Mouse (Mus musculus): ENCODE results near the gene Col4a1. TPM values are rescaled to one million over a fixed set of nuclear protein-coding genes. Genes with fewer than 3 reads are reported as not detected.

Col4a1 gene
- polyA plus RNA-seq, 1 experiment: 111 TPM

DNA sequence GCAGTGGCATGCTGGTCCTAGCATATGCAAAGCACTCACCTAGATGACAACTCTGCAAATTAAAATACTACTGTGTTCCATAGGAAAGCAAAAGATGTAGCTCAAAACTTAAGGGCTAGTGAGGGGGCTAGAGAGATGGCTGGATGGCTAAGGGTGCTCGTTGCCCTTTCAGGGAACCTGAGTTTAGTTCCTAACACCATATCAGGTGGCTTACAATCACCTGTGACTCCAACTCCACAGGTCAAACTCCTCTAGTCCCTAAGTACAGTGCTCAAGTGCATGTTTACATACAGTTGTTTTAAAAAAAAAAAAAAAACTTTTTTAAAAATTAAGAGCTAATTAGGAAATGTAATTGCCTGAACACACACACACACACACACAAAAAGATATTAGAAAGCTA, 7.1 kb downstream of the Col4a1 start:
- WGBS: 68% methylated on average over 1 of the region's 1 CpGs
- Histone ChIP-seq H3K27ac (ENCODE audit: insufficient read depth, low read length) (no peak overlapping the region), H3K4me1 (ENCODE audit: control insufficient read depth, insufficient read depth, insufficient read length) (no peaks in the 10 kb centered on the region), H3K36me3 (ENCODE audit: control insufficient read depth, insufficient read depth, low read length) (no peaks in the 10 kb centered on the region), H3K4me3 (ENCODE audit: extremely low read depth, insufficient read depth, insufficient read length) (no peak overlapping the region), H3K27me3 (ENCODE audit: control insufficient read depth, insufficient read depth, low read length) (no peaks in the 10 kb centered on the region)
- no peak for DNase-seq (ENCODE audit: low read depth in 1 of 2, low spot score in 2 of 2)
- TF ChIP-seq CTCF (IDR thresholded peaks at IDR 0.05; ENCODE audit: extremely low read depth, insufficient read depth, insufficient read length, insufficient replicate concordance) (no peak), POLR2A (IDR thresholded peaks at IDR 0.05; ENCODE audit: low read depth, low read length) (no peak)

DNA sequence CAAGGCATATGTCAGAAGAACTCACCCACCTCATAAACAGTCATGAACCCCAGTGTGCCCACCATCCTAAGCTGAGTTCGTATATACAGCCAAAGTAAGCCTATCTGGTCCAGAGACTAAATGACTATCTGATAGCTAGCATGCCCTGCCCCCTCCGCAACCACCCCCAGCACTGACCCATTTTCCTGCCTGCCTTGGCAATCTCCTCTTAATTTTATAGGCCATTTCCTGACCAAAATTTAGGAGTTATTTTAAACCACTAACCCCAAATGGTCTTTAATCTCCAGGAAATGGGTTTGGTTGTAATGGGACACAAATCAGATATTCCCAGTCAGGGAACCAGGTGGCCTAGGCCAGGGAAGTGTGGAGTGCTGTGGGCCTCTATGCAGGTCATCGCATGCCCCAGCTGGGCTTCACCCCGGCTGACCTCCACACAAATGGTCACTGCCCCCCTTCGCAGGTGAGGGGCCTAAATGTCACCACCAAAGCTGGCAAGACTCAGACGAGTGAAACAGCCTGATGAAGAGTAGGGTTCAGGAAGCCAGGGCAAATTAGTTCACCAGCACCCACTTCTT, 8.5 kb downstream of the Col4a1 start:
- 82% methylated on average over 6 of the region's 6 CpGs for WGBS
- TF ChIP-seq CTCF (IDR thresholded peaks at IDR 0.05; ENCODE audit: extremely low read depth, insufficient read depth, insufficient read length, insufficient replicate concordance): no peak
- TF ChIP-seq POLR2A (IDR thresholded peaks at IDR 0.05; ENCODE audit: low read depth, low read length): no peak
- H3K4me3 ChIP-seq (ENCODE audit: extremely low read depth, insufficient read depth, insufficient read length): no peak overlapping the region
- H3K27ac ChIP-seq (ENCODE audit: insufficient read depth, low read length): no peak overlapping the region
- H3K4me1 ChIP-seq (ENCODE audit: control insufficient read depth, insufficient read depth, insufficient read length): no peaks in the 10 kb centered on the region
- DNase-seq (ENCODE audit: low read depth in 1 of 2, low spot score in 2 of 2): no peak
- H3K36me3 ChIP-seq (ENCODE audit: control insufficient read depth, insufficient read depth, low read length): no peaks in the 10 kb centered on the region
- no peaks in the 10 kb centered on the region for H3K27me3 ChIP-seq (ENCODE audit: control insufficient read depth, insufficient read depth, low read length)

DNA sequence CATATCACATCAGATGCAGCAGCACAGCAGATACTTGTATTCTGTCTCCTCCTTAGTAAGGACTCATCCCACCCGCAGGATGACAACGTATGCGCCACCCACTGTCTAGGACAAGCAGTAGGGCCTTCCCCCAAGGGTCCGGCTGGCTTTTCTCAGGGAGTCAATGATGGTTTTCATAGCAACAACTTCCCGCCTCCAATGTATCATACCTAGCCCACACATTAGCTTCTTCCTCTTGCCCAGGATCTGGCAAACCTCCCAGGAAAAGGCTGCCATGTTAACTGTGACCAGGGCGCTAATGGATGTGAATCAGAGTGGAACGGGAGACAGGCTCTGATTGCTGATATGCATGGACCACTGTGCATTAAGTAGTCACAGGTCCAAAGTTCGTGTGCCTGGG, 12.2 kb downstream of the Col4a1 start:
- Histone ChIP-seq H3K4me3 (ENCODE audit: extremely low read depth, insufficient read depth, insufficient read length) (no peak overlapping the region), H3K36me3 (ENCODE audit: control insufficient read depth, insufficient read depth, low read length) (no peaks in the 10 kb centered on the region), H3K27me3 (ENCODE audit: control insufficient read depth, insufficient read depth, low read length) (no peaks in the 10 kb centered on the region), H3K27ac (ENCODE audit: insufficient read depth, low read length) (no peak overlapping the region), H3K4me1 (ENCODE audit: control insufficient read depth, insufficient read depth, insufficient read length) (no peaks in the 10 kb centered on the region)
- TF ChIP-seq POLR2A (IDR thresholded peaks at IDR 0.05; ENCODE audit: low read depth, low read length): no peak
- no peak for TF ChIP-seq CTCF (IDR thresholded peaks at IDR 0.05; ENCODE audit: extremely low read depth, insufficient read depth, insufficient read length, insufficient replicate concordance)
- DNase-seq (ENCODE audit: low read depth in 1 of 2, low spot score in 2 of 2): no peak
- 89% methylated on average over 8 of the region's 8 CpGs for WGBS

DNA sequence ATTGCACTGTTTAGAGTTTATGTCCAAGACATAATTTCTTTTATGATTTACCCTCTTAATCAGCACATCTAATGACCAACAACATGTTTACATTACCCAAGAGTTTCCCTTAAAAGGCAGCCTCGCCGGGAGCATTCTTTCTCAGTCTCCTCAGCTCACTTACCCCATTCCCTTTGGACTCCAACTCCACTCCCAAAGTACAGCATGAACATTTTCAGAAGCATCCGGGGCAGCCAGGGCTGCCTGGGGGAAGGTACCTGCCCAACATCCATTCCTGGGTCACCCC, 13.4 kb downstream of the Col4a1 start:
- no peak for TF ChIP-seq POLR2A (IDR thresholded peaks at IDR 0.05; ENCODE audit: low read depth, low read length)
- no peak for TF ChIP-seq CTCF (IDR thresholded peaks at IDR 0.05; ENCODE audit: extremely low read depth, insufficient read depth, insufficient read length, insufficient replicate concordance)
- 81% methylated on average over 3 of the region's 3 CpGs for WGBS
- no peak for DNase-seq (ENCODE audit: low read depth in 1 of 2, low spot score in 2 of 2)
- Histone ChIP-seq H3K4me1 (ENCODE audit: control insufficient read depth, insufficient read depth, insufficient read length) (no peaks in the 10 kb centered on the region), H3K4me3 (ENCODE audit: extremely low read depth, insufficient read depth, insufficient read length) (no peak overlapping the region), H3K36me3 (ENCODE audit: control insufficient read depth, insufficient read depth, low read length) (no peaks in the 10 kb centered on the region), H3K27me3 (ENCODE audit: control insufficient read depth, insufficient read depth, low read length) (no peaks in the 10 kb centered on the region), H3K27ac (ENCODE audit: insufficient read depth, low read length) (no peak overlapping the region)

DNA sequence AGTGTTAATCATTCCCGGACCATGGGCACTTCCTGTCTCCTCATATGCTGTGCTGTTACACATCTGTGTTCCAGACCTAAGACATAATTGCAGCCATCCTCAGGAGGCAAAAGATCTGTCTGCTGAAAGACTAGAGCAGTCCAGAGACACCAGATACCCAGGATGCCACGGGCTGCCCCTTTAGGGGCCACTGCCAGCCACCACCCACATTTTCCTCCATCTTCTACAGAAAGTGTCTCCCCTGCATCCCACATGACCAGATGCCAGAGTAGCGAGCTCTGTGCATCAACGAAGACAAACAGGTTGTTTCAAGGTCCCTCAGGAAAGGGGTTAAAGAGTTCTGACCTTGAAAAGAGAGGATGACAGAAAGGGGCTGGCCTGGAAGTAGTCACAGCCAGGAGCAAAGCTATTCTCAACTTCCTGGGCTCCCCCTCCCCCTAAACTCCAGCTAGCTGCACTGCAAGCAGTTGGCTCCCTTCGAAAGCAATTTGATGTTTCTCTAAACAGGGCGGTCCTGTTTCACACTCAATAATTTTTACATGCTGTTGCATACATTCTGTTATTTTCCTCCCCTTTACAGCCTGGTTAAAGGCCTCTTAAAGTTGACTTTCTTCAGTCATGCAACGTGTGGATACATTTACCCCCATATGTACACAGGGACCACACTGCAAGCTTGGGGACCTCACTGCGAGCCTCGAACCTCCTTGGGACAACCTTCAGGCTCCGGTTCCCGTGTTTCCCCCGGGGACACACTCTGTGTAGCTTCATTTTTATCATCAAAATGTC, 13.9 kb downstream of the Col4a1 start:
- no peak overlapping the region for H3K4me3 ChIP-seq (ENCODE audit: extremely low read depth, insufficient read depth, insufficient read length)
- H3K36me3 ChIP-seq (ENCODE audit: control insufficient read depth, insufficient read depth, low read length): no peaks in the 10 kb centered on the region
- H3K4me1 ChIP-seq (ENCODE audit: control insufficient read depth, insufficient read depth, insufficient read length): no peaks in the 10 kb centered on the region
- no peak for TF ChIP-seq POLR2A (IDR thresholded peaks at IDR 0.05; ENCODE audit: low read depth, low read length)
- no peak for TF ChIP-seq CTCF (IDR thresholded peaks at IDR 0.05; ENCODE audit: extremely low read depth, insufficient read depth, insufficient read length, insufficient replicate concordance)
- no peak overlapping the region; the same call in 1 of the 2 replicates for H3K27ac ChIP-seq (ENCODE audit: insufficient read depth, low read length)
- no peak for DNase-seq (ENCODE audit: low read depth in 1 of 2, low spot score in 2 of 2)
- WGBS: 82% methylated on average over 12 of the region's 12 CpGs
- no peaks in the 10 kb centered on the region for H3K27me3 ChIP-seq (ENCODE audit: control insufficient read depth, insufficient read depth, low read length)

DNA sequence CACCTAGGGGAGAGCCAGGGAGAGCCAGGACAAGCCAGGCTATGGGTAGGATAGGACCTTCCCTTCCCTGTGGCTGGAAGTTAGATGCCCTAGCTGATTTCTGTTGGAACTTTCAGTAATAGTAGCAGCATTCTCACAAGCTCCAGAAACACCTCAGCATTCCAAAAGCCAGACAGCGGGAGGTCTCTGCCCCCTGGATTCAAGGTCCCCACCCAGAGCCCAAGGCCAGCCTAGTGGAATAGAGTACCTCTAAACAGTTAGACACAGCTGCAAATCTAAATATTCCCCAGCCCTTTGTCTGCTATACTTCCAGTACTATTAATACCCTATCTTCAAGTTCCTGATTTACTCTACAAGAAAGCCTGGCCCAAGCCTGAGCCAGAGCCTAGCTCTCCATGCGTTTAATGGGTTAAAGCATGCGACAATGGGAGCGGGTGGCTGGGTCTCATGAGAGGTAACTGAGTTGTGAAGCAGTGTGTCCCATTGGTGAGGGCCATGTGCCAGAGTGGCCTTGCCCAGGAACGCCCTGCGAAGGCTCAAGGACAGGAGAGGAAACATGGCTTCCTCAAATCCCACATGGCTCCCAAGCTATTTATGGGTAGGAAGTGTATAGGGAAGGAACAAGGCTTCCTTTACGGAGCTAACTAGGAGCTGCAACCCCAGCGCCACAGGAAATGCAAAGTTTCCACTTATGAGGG, 15.3 kb downstream of the Col4a1 start:
- no peaks in the 10 kb centered on the region for H3K27me3 ChIP-seq (ENCODE audit: control insufficient read depth, insufficient read depth, low read length)
- WGBS: 73% methylated on average over 8 of the region's 8 CpGs
- no peaks in the 10 kb centered on the region for H3K4me1 ChIP-seq (ENCODE audit: control insufficient read depth, insufficient read depth, insufficient read length)
- no peak overlapping the region for H3K27ac ChIP-seq (ENCODE audit: insufficient read depth, low read length)
- H3K36me3 ChIP-seq (ENCODE audit: control insufficient read depth, insufficient read depth, low read length): no peaks in the 10 kb centered on the region
- no peak for TF ChIP-seq POLR2A (IDR thresholded peaks at IDR 0.05; ENCODE audit: low read depth, low read length)
- no peak for TF ChIP-seq CTCF (IDR thresholded peaks at IDR 0.05; ENCODE audit: extremely low read depth, insufficient read depth, insufficient read length, insufficient replicate concordance)
- no peak overlapping the region for H3K4me3 ChIP-seq (ENCODE audit: extremely low read depth, insufficient read depth, insufficient read length)
- no peak for DNase-seq (ENCODE audit: low read depth in 1 of 2, low spot score in 2 of 2)
